Mouse (Mus musculus) kidney, postnatal 4 days (tissue): ENCODE measurements around the gene Ate1.
"Not testable (repeated sequence)": the region's sequence is repeated elsewhere in the genome, so short reads cannot be mapped to it uniquely, and the experiment has no call there.

Experiments used
- DNase-seq, 2 experiments: peaks; one replicate each; pipeline ENCODE4 v3.0.0; 2021; ENCODE audit warnings: mixed read lengths in 2 of 2

Ate1 gene

GRCm38 (mm10) chr7:130390060-130390459 lies 130.1 kb downstream of the Ate1 start:
- DNase-seq = not testable (repeated sequence)

GRCm38 (mm10) chr7:130386308-130386707 lies 133.9 kb downstream of the Ate1 start:
- DNase-seq = no peak

GRCm38 (mm10) chr7:130385732-130386294 lies 134.4 kb downstream of the Ate1 start:
- no peak for DNase-seq

DNA sequence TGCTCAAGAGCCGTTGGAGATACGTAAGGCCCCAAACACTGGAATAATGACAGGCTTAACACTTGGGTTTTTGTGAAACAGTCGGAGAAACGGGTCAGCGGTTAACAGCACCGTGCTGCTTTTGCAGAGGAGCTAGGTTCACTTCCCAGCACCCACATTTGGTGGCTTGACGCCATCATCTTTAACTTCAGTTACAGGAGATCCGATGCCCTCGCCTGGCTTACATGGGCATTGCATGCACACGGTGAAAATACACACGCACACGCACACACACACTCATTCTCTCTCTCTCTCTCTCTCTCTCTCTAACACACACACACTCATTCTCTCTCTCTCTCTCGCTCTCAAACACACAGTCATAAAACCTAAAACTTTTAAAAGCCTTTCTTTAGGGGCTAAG lies 138.0 kb downstream of the Ate1 start:
- no peak for DNase-seq

GRCm38 (mm10) chr7:130381387-130381951 lies 138.7 kb downstream of the Ate1 start:
- no peak for DNase-seq

GRCm38 (mm10) chr7:130380769-130381355 lies 139.3 kb downstream of the Ate1 start:
- peak; percentile 37 to 46 for DNase-seq

DNA sequence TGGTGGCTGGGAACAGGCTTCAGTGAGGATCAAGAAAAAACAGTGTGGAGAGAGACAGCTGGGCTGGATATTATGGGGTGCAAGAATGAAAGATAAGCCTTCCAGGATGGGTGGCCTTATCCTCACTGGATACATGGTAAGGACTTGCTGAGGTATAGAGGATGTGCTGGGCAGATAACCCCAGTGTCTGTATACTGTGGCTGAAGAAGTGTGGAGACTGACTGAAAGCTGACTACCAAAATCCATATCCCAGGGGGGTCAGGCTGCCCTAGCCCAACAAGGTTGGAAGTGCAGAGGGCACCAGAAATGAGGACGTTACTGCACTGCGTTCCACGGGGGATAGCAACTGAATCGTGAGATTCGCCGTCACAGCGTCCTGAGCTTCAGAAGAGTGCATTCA lies 139.8 kb downstream of the Ate1 start:
- no peak for DNase-seq

GRCm38 (mm10) chr7:130379886-130380285 lies 140.3 kb downstream of the Ate1 start:
- DNase-seq = no peak

DNA sequence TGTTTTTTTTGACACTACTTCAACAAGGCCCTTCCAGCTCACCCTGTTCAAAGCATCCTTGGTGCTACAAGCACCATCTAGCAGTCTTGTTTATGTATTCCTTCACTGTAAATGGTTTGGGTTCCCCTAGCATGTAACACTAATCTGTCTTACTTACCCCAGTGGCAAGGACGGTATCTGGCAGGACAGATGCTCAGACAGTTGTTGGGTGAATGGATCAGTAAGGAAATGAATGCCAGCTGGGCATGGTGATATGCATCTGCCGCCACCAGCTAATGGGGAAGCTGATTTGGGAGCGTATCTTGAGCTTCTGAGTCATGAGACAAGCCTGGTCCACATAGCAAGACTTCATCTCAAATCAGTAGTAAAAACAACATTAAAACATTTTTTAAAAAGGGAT lies 141.9 kb downstream of the Ate1 start:
- DNase-seq = no peak

- DNase-seq = peak in 1 of 2 experiments; percentile 16
Observed at GRCm38 (mm10) chr7:130374311-130374710, 145.9 kb downstream of the Ate1 start.

DNA sequence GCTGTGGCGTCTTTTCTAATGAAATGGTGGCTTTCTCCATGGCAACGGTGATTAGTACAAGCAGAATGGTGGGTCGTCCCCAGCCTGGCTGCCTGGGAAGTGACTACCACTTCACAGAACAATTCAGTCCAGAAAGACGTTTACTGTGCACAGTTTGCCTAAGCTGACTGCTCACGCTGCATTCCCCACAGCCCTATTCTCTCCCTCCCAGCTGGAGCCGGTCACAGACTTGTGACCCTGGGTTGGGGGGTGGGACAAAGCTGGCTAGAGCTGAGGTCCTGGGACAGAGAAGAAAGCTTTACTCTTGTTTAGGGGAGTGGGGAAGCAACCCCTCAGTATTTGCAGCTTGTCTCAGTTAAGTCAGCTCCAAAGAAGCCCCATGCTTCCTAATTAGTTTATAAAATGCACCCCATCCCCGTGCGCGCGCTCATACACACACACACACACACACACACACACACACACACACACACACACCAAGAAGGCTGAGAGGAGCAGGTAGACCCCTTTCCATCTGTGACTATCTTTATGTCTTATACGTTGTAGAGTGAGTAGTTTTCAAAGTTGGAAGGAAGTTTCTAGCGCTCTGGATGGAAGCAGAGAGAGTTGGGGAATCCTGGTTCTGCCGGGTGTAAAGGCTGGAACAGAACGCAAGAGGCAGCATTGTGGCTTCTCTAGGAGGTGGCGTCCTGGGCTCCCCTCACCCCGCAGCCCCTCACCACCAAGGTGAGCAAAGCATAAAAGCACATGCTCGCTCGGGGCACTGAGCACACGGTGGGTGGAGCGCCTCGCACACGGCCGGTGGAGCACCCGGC lies 151.1 kb downstream of the Ate1 start:
- DNase-seq = peak; percentile 49 to 65

DNA sequence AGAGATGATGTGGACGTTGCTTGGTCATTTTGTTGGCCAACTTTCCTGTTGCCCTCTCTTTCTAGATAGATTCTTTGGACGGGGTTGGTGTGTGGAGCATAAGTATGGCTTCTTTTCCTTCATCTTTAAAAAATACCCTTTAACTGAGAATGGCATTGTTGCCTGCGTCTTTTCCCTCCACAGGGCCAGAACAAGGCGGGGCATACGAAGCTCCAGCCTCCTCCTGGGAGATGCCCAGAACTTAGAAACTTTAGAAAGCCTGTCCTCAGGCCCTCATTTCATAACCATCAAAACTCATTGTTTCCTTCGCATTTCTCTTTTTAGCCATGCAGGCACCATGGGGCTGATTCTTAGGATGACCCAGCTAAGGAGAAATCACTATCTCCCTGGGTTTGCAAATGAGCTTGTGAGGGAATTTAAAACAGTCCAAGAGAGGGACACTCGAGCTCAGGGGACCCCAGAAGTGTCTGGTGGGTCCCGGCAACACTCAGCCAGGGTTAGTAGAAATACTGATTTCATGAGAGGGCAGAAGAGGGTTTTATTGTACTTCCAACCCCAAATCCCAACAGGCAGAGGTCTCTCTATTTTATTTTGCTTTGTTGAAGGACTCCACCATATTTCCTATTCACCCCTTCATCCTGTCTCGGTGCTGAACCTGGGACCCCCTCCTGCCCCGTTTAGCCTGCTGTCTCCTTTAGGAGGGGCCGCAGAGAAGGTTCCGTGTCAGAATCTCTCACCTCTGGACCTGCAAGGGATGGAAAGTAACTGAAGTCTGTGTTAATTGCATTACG lies 151.9 kb downstream of the Ate1 start:
- no peak for DNase-seq

DNA sequence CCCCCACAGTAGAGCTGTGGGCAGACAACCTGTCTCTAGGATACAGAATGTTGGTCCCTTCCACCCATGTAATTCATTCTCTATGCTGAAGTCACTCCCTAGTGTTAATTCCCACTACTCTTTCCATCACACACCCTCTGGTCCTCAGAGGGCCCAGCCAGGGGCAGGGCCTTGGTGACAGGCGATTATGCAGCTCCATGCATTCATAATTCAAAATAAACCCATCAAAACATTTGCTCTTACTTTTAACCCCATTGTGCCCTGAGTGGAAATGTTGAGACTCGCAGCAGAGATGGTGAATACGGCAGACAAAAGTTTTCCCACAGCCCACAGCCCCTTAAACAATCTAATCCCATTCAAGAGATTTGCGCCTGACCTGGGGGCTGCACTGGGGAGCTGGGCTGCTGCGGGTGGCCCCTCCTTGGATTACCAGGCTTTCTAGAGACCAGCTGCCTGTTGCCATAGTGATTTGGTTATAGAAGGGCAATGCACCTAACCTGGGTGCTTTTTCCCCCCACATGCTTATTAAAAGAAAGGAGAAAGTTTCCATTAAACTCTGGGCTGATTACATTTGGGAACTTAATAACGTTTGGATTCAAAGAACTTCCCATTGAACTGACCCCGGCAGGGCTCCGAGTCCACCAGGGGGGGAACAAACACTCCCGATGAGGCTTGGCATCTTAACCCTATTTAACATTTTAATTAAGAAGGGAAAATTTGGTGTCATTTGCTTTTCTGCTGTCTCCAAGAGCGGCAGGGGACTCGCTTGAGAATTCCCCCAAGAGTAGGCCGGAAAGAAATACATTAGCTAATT lies 152.7 kb downstream of the Ate1 start:
- no peak for DNase-seq

DNA sequence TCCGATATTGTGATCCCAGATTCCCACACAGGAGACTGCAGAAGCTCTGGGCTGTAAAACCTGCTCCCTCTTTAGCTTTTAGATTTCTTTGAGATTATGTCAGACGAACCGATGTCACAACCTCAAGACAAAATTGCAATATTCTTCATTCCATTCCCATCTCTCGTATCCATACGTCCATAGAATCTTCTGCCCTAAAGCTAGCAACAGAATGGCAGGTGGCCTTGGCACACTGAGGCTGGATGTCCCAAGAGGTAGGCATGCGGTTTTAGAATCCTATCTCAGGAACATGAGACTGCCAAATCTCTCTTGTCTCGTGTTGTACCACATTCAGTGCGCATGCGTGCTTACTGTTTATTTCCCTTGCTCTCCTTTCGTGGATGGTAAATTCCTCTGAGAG lies 154.5 kb downstream of the Ate1 start:
- no peak for DNase-seq
